10 mouse cellular contexts compared by ENCODE assay signal in genomic region chr2:19528797-19529196, GRCm38 (mm10). TPM values are rescaled to one million over a fixed set of nuclear protein-coding genes. Genes with fewer than 3 reads are reported as not detected.
A peak's percentile ranks its signal among the peaks of the same experiment; 100 is the strongest.
DNase-seq lines count a peak whose midpoint lies in the region; ATAC-seq lines count a peak whose summit lies in the region.
"Had no signal": no experiment of that assay in that cellular context is flagged by ENCODE, and none has a peak within 500 bp of the region (broad histone marks: within the 10 kb centered on the region; RNA-seq: fewer than 3 reads in every experiment).

No protein-coding gene starts in this region.

- ATAC-seq in forebrain, embryonic 13.5 days = 0 out of 2 replicates have a peak, but pooled peaks have one; percentile 55
- no peak for ATAC-seq in forebrain, embryonic 16.5 days
- ATAC-seq in inflammation-experienced regulatory T-cells, adult 6 months = peak; percentile 92
- 0 out of 2 replicates have a peak, but pooled peaks have one; percentile 43 for ATAC-seq in stomach, embryonic 15.5 days (ENCODE audit: insufficient read depth, low FRiP score, low read depth)

- 0% methylated on average over 1 of the region's 1 CpGs for WGBS in forebrain, embryonic 13.5 days
- 6% methylated on average over 1 of the region's 1 CpGs for WGBS in forebrain, embryonic 16.5 days
- 0% methylated on average over 1 of the region's 1 CpGs for WGBS in stomach, embryonic 15.5 days

- no peak overlapping the region for H3K4me3 ChIP-seq in forebrain, embryonic 13.5 days
- no peak overlapping the region for H3K4me3 ChIP-seq in forebrain, embryonic 16.5 days (replicated peaks; ENCODE audit: low read length)
- H3K4me3 ChIP-seq in stomach, embryonic 15.5 days (replicated peaks) = no peak overlapping the region
- H3K4me3 ChIP-seq: limb, embryonic 12.5 days had no signal

- H3K4me2 ChIP-seq in forebrain, embryonic 13.5 days = no peak overlapping the region
- H3K4me2 ChIP-seq in forebrain, embryonic 16.5 days (ENCODE audit: low read length) = no peak overlapping the region
- no peak overlapping the region for H3K4me2 ChIP-seq in stomach, embryonic 15.5 days
- H3K4me2 ChIP-seq: limb, embryonic 12.5 days had no signal

- no peaks in the 10 kb centered on the region for H3K36me3 ChIP-seq in forebrain, embryonic 13.5 days (ENCODE audit: poor library complexity, severe bottlenecking)
- no peaks in the 10 kb centered on the region for H3K36me3 ChIP-seq in forebrain, embryonic 16.5 days (ENCODE audit: control insufficient read depth, insufficient read depth)
- no peaks in the 10 kb centered on the region for H3K36me3 ChIP-seq in stomach, embryonic 15.5 days
- H3K36me3 ChIP-seq: limb, embryonic 12.5 days had no signal

- H3K9ac ChIP-seq in forebrain, embryonic 13.5 days = no peak overlapping the region
- no peak overlapping the region for H3K9ac ChIP-seq in forebrain, embryonic 16.5 days (replicated peaks; ENCODE audit: low read depth, low read length)
- no peak overlapping the region for H3K9ac ChIP-seq in stomach, embryonic 15.5 days
- H3K9ac ChIP-seq: limb, embryonic 12.5 days had no signal

- DNase-seq in urinary bladder, postnatal 36 days (ENCODE audit: low spot score in 2 of 2) = peak; percentile 8 to 29
- no peak for DNase-seq in urinary bladder, postnatal 4 days (ENCODE audit: low spot score in 2 of 2)
- DNase-seq in embryo, embryonic 10 days (ENCODE audit: low spot score) = peak; percentile 72
- DNase-seq in lung, adult 18-20 months = peak; percentile 32 to 70

- H3K9me3 ChIP-seq in forebrain, embryonic 13.5 days (replicated peaks) = no peaks in the 10 kb centered on the region
- H3K9me3 ChIP-seq in forebrain, embryonic 16.5 days (ENCODE audit: control insufficient read depth, low read length) = no peaks in the 10 kb centered on the region
- H3K9me3 ChIP-seq in stomach, embryonic 15.5 days = no peaks in the 10 kb centered on the region
- H3K9me3 ChIP-seq: limb, embryonic 12.5 days had no signal

- no peaks in the 10 kb centered on the region for H3K4me1 ChIP-seq in forebrain, embryonic 13.5 days
- no peaks in the 10 kb centered on the region for H3K4me1 ChIP-seq in forebrain, embryonic 16.5 days (replicated peaks; ENCODE audit: control insufficient read depth, insufficient read depth, low read length)
- H3K4me1 ChIP-seq in stomach, embryonic 15.5 days = no peaks in the 10 kb centered on the region
- H3K4me1 ChIP-seq: limb, embryonic 12.5 days had no signal

- H3K27me3 ChIP-seq in forebrain, embryonic 13.5 days = no peaks in the 10 kb centered on the region
- no peaks in the 10 kb centered on the region for H3K27me3 ChIP-seq in forebrain, embryonic 16.5 days (replicated peaks; ENCODE audit: control insufficient read depth, insufficient read depth, low read length)
- H3K27me3 ChIP-seq in stomach, embryonic 15.5 days (replicated peaks) = no peaks in the 10 kb centered on the region
- H3K27me3 ChIP-seq: limb, embryonic 12.5 days had no signal

- H3K27ac ChIP-seq in forebrain, embryonic 13.5 days = no peak overlapping the region
- no peak overlapping the region for H3K27ac ChIP-seq in forebrain, embryonic 16.5 days (ENCODE audit: low read length)
- no peak overlapping the region for H3K27ac ChIP-seq in stomach, embryonic 15.5 days
- H3K27ac ChIP-seq: limb, embryonic 12.5 days had no signal

RNA-seq across cellular contexts. Expression of gene 4921504E06Rik, which starts 24.9 kb away (rescaled TPM):
- polyA plus RNA-seq in forebrain, embryonic 13.5 days (2015; fragmentation: Nextera tagmentation; extraction: Ambion mirVana) = not detected in 2 replicates
- not detected in 2 replicates for polyA plus RNA-seq in forebrain, embryonic 16.5 days (2015; fragmentation: Nextera tagmentation; extraction: Ambion mirVana)
- not detected for polyA plus RNA-seq in inflammation-experienced regulatory T-cells, adult 6 months (2017; shearing (Covaris generic))
- polyA plus RNA-seq in stomach, embryonic 15.5 days (2015; fragmentation: Nextera tagmentation; extraction: Ambion mirVana) = not detected in 2 replicates
- polyA plus RNA-seq: limb, embryonic 12.5 days; stomach, embryonic 16.5 days had no signal

Comparison
In these comparisons a context has a peak if more than half of its experiments do, and no peak if none do; other contexts are left out.
1. DNase-seq: peak in urinary bladder, postnatal 36 days (2 of 2), embryo, embryonic 10 days (single experiment) and lung, adult 18-20 months (2 of 2); none in urinary bladder, postnatal 4 days (0 of 2).